Mouse (Mus musculus): ENCODE results near the gene Cttnbp2nl. TPM values are rescaled to one million over a fixed set of nuclear protein-coding genes. Genes with fewer than 3 reads are reported as not detected.

The Cttnbp2nl gene
- polyA plus RNA-seq, 1 experiment: 1.6 TPM

DNA sequence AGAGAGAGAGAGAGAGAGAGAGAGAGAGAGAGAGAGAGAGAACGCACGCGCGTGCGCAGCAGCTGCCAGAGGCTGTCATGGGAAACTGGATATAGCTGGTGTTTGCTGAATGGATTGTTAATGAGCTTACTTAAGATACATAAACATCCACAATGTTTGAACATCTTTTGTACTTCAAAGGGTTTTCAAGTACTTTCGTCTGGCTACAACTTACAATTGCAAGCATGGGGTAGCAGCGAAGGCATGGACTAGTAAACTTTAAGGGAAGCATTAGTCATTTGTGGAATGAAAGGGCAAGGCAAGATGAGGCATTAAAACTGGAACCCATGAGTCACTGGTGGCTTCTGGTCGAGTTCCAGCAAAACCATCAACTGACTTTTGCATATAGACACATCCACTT is 52.4 kb downstream of the Cttnbp2nl start:
- Histone ChIP-seq H3K4me1 (ENCODE audit: control insufficient read depth, insufficient read depth, insufficient read length) (no peaks in the 10 kb centered on the region), H3K27ac (ENCODE audit: insufficient read depth, low read length) (no peak overlapping the region), H3K36me3 (ENCODE audit: control insufficient read depth, insufficient read depth, low read length) (no peaks in the 10 kb centered on the region), H3K4me3 (ENCODE audit: extremely low read depth, insufficient read depth, insufficient read length) (no peak overlapping the region), H3K27me3 (ENCODE audit: control insufficient read depth, insufficient read depth, low read length) (no peaks in the 10 kb centered on the region)
- no peak for DNase-seq (ENCODE audit: low read depth in 1 of 2, low spot score in 2 of 2)
- no peak for TF ChIP-seq POLR2A (IDR thresholded peaks at IDR 0.05; ENCODE audit: low read depth, low read length)
- TF ChIP-seq CTCF (IDR thresholded peaks at IDR 0.05; ENCODE audit: extremely low read depth, insufficient read depth, insufficient read length, insufficient replicate concordance): no peak
- 82% methylated on average over 8 of the region's 8 CpGs for WGBS

DNA sequence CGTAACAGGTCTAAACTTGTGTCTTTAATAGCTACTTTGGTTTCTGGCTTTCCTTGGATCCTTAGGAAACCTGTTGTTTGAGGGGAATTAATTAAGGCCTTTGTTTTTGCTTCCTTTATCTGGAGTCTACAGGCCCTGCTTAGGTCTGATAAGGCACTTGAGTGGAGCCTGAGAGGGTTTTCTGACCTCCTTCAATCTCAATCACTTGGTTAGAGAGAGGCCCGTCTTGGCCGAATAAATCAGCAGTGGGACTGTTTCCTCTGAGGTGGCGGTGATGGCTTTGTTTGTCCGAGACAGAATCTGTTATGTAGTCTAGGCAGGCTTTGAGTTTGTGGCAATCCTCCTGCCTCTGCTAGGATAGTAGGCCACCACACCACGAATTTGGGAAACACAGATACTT is 55.4 kb downstream of the Cttnbp2nl start:
- 74% methylated on average over 6 of the region's 6 CpGs for WGBS
- Histone ChIP-seq H3K36me3 (ENCODE audit: control insufficient read depth, insufficient read depth, low read length) (no peaks in the 10 kb centered on the region), H3K4me3 (ENCODE audit: extremely low read depth, insufficient read depth, insufficient read length) (no peak overlapping the region), H3K27ac (ENCODE audit: insufficient read depth, low read length) (no peak overlapping the region), H3K27me3 (ENCODE audit: control insufficient read depth, insufficient read depth, low read length) (no peaks in the 10 kb centered on the region), H3K4me1 (ENCODE audit: control insufficient read depth, insufficient read depth, insufficient read length) (no peaks in the 10 kb centered on the region)
- no peak for DNase-seq (ENCODE audit: low read depth in 1 of 2, low spot score in 2 of 2)
- no peak for TF ChIP-seq CTCF (IDR thresholded peaks at IDR 0.05; ENCODE audit: extremely low read depth, insufficient read depth, insufficient read length, insufficient replicate concordance)
- TF ChIP-seq POLR2A (IDR thresholded peaks at IDR 0.05; ENCODE audit: low read depth, low read length): no peak

DNA sequence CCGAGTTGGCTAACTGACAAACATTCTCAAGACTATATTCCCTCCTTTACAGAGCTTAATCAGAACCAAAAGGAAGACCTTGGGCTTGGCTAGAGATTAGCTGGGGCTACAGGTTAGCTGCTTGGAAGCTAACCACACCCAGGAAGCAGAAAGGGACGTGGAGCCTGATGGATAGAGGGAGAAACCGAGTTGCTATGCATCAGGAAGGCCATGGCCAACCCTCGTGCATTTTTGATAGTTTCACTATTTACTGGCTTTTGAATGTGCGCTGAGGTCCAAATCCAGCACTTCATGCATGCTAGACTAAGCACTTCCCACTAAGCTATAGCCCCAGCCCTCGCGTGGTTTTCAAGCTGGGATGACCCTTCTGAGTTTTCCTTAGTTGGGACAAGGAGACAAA is 57.2 kb downstream of the Cttnbp2nl start:
- Histone ChIP-seq H3K36me3 (ENCODE audit: control insufficient read depth, insufficient read depth, low read length) (no peaks in the 10 kb centered on the region), H3K27ac (ENCODE audit: insufficient read depth, low read length) (no peak overlapping the region), H3K4me3 (ENCODE audit: extremely low read depth, insufficient read depth, insufficient read length) (no peak overlapping the region), H3K27me3 (ENCODE audit: control insufficient read depth, insufficient read depth, low read length) (no peaks in the 10 kb centered on the region; the same call in 1 of the 2 replicates), H3K4me1 (ENCODE audit: control insufficient read depth, insufficient read depth, insufficient read length) (no peaks in the 10 kb centered on the region)
- DNase-seq (ENCODE audit: low read depth in 1 of 2, low spot score in 2 of 2): no peak
- WGBS: 74% methylated on average over 7 of the region's 7 CpGs
- TF ChIP-seq POLR2A (IDR thresholded peaks at IDR 0.05; ENCODE audit: low read depth, low read length) (no peak), CTCF (IDR thresholded peaks at IDR 0.05; ENCODE audit: extremely low read depth, insufficient read depth, insufficient read length, insufficient replicate concordance) (no peak)

DNA sequence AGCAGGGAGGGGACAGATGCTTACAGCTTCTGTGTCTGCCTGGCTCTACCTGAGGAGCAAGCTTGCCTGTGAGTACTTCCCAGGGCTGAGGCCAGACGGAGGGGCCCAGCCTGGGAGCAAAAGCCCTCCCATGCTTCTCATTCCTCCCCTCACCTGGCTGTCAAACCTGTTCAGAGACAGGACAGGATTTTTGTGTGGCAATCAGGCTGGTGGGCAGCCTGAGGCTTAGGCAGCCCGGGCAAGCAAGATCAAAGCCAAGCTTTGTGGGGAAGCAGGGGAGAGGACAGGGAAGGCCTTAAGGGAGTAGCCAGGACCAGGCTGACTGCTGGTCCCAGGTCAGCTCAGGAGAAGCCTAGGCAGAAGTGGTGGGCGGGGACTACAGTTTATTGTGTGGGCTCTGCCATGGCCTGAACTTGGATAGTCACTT is 58.5 kb downstream of the Cttnbp2nl start:
- no peaks in the 10 kb centered on the region for H3K36me3 ChIP-seq (ENCODE audit: control insufficient read depth, insufficient read depth, low read length)
- no peak for DNase-seq (ENCODE audit: low read depth in 1 of 2, low spot score in 2 of 2)
- no peaks in the 10 kb centered on the region for H3K4me1 ChIP-seq (ENCODE audit: control insufficient read depth, insufficient read depth, insufficient read length)
- WGBS: 88% methylated on average over 3 of the region's 3 CpGs
- no peaks in the 10 kb centered on the region; the same call in 1 of the 2 replicates for H3K27me3 ChIP-seq (ENCODE audit: control insufficient read depth, insufficient read depth, low read length)
- H3K27ac ChIP-seq (ENCODE audit: insufficient read depth, low read length): no peak overlapping the region
- no peak for TF ChIP-seq POLR2A (IDR thresholded peaks at IDR 0.05; ENCODE audit: low read depth, low read length)
- no peak for TF ChIP-seq CTCF (IDR thresholded peaks at IDR 0.05; ENCODE audit: extremely low read depth, insufficient read depth, insufficient read length, insufficient replicate concordance)
- H3K4me3 ChIP-seq (ENCODE audit: extremely low read depth, insufficient read depth, insufficient read length): no peak overlapping the region

DNA sequence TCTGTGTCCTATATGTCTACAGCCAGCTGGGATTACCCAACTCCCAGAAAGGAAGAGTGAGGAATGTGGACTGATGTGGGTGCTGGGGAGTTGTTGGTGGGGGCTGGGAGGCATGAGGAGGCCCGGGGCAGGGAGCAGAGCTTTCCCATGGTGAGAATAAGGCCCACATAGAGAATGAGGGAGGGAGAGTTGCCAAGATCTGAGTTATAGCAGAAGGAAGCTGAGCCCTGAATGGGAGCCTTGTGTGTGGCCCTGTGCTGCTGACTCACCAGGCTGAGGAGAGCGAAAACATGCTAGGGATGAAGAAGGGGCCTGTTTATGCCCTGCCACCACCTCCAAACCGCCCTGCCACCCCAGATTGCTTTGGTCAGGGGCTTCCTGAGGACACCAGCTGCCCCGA is 59.1 kb downstream of the Cttnbp2nl start:
- Histone ChIP-seq H3K27ac (ENCODE audit: insufficient read depth, low read length) (no peak overlapping the region), H3K27me3 (ENCODE audit: control insufficient read depth, insufficient read depth, low read length) (no peaks in the 10 kb centered on the region; the same call in 1 of the 2 replicates), H3K36me3 (ENCODE audit: control insufficient read depth, insufficient read depth, low read length) (no peaks in the 10 kb centered on the region), H3K4me3 (ENCODE audit: extremely low read depth, insufficient read depth, insufficient read length) (no peak overlapping the region), H3K4me1 (ENCODE audit: control insufficient read depth, insufficient read depth, insufficient read length) (no peaks in the 10 kb centered on the region)
- no peak for TF ChIP-seq CTCF (IDR thresholded peaks at IDR 0.05; ENCODE audit: extremely low read depth, insufficient read depth, insufficient read length, insufficient replicate concordance)
- no peak for TF ChIP-seq POLR2A (IDR thresholded peaks at IDR 0.05; ENCODE audit: low read depth, low read length)
- DNase-seq (ENCODE audit: low read depth in 1 of 2, low spot score in 2 of 2): no peak
- WGBS: 50% methylated on average over 4 of the region's 4 CpGs

DNA sequence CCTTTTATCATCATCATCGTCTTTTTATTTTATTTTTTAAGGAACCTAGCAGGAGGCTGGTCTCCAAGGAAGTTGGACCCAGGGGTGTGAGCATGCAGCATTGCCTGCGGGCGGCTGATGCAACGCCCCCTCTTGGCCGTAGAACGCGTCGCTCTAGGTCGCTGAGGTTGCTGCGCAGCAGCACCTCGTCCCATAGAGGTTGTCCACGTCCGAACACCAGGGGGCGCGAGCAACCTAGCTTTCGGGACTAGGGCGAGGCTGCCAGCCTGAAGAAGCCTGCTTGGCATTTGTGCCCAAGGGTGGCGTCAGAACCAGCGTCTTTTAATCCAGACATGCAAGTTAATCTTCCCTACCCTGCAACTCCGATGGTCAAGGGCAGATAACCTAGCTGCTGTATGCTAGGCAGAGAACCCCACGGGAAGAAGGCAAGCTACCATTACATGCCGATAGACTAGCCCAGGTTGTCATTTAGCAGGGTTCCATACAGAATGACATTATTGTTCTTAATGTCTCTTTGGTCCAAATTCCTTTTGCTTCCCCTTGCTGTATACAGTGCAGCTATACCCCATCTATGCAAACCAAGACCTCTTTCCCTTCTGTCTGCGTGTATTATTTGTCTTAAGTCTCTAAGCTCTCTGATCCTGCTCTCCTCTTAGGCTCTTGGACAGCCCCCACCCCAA is 60.1 kb downstream of the Cttnbp2nl start:
- TF ChIP-seq POLR2A (IDR thresholded peaks at IDR 0.05; ENCODE audit: low read depth, low read length) (no peak), CTCF (IDR thresholded peaks at IDR 0.05; ENCODE audit: extremely low read depth, insufficient read depth, insufficient read length, insufficient replicate concordance) (peak; percentile 79)
- H3K27me3 ChIP-seq (ENCODE audit: control insufficient read depth, insufficient read depth, low read length): no peaks in the 10 kb centered on the region; the same call in 1 of the 2 replicates
- H3K4me3 ChIP-seq (ENCODE audit: extremely low read depth, insufficient read depth, insufficient read length): no peak overlapping the region
- no peaks in the 10 kb centered on the region for H3K4me1 ChIP-seq (ENCODE audit: control insufficient read depth, insufficient read depth, insufficient read length)
- peak; percentile 31 to 74 for DNase-seq (ENCODE audit: low read depth in 1 of 2, low spot score in 2 of 2)
- no peaks in the 10 kb centered on the region for H3K36me3 ChIP-seq (ENCODE audit: control insufficient read depth, insufficient read depth, low read length)
- H3K27ac ChIP-seq (ENCODE audit: insufficient read depth, low read length): no peak overlapping the region
- WGBS: 13% methylated on average over 23 of the region's 23 CpGs

DNA sequence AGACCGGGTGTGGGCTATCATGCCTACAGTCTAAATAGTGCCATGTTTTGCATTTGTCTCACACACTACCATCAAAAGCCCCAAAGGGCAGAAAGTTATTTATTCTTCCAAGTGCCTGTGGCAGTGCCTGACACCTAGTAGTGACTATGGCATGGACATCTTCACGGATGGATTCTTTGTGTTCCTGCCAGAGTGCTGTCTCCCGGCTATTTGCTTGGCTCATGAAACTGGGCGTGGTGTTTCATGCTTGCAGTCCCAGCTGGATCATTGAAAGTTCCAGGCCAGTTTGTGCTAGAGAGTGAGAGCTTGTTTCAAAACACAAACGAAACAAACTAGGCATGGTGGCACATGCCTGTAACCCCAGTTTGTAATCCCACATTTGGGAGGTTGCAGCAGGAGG is 61.2 kb downstream of the Cttnbp2nl start:
- H3K4me3 ChIP-seq (ENCODE audit: extremely low read depth, insufficient read depth, insufficient read length): no peak overlapping the region
- TF ChIP-seq POLR2A (IDR thresholded peaks at IDR 0.05; ENCODE audit: low read depth, low read length) (no peak), CTCF (IDR thresholded peaks at IDR 0.05; ENCODE audit: extremely low read depth, insufficient read depth, insufficient read length, insufficient replicate concordance) (no peak)
- 85% methylated on average over 5 of the region's 5 CpGs for WGBS

More for the DNA sequence above, 61.2 kb downstream of the Cttnbp2nl start:
- Histone ChIP-seq H3K27ac (ENCODE audit: insufficient read depth, low read length) (no peak overlapping the region), H3K4me1 (ENCODE audit: control insufficient read depth, insufficient read depth, insufficient read length) (no peaks in the 10 kb centered on the region), H3K36me3 (ENCODE audit: control insufficient read depth, insufficient read depth, low read length) (no peaks in the 10 kb centered on the region), H3K27me3 (ENCODE audit: control insufficient read depth, insufficient read depth, low read length) (no peaks in the 10 kb centered on the region; the same call in 1 of the 2 replicates)
- no peak for DNase-seq (ENCODE audit: low read depth in 1 of 2, low spot score in 2 of 2)

Measured in spleen, adult 2 months (tissue).